Mouse (Mus musculus) heart, embryonic 10.5 days (tissue): ENCODE data around the gene Tekt3. TPM values are rescaled to one million over a fixed set of nuclear protein-coding genes. Genes with fewer than 3 reads are reported as not detected.

ENCODE experiments used
- DNase-seq: peaks from one replicate; pipeline ENCODE4 v3.0.0-alpha.2; 2017; ENCODE audit warnings: low spot score
- H3K27ac ChIP-seq: fragments of 300-500 bp; sonication (generic); 2 replicates; pipeline ENCODE4 v1.5.1; 2016; ENCODE audit warnings: mild to moderate bottlenecking
- H3K27me3 ChIP-seq: fragments of 300-500 bp; sonication (generic); 2 replicates; pipeline ENCODE4 v1.6.1; 2016; ENCODE audit warnings: mild to moderate bottlenecking; ENCODE audit not compliant: poor library complexity, insufficient read depth, severe bottlenecking
- H3K36me3 ChIP-seq: fragments of 300-500 bp; sonication (generic); 2 replicates; pipeline ENCODE4 v1.6.1; 2016; ENCODE audit warnings: mild to moderate bottlenecking, moderate library complexity
- H3K4me1 ChIP-seq: fragments of 300-500 bp; sonication (generic); 2 replicates; pipeline ENCODE4 v1.6.1; 2016; ENCODE audit warnings: mild to moderate bottlenecking
- H3K4me3 ChIP-seq: fragments of 300-500 bp; sonication (generic); 2 replicates; pipeline ENCODE4 v1.5.1; 2016; ENCODE audit warnings: mild to moderate bottlenecking, moderate library complexity
- H3K9me3 ChIP-seq: fragments of 300-500 bp; sonication (generic); 2 replicates; pipeline ENCODE4 v1.6.1; 2016; ENCODE audit warnings: mild to moderate bottlenecking, moderate library complexity
- WGBS: fragments of 180-500 bp; shearing (Covaris S2); methylation state at CpG from one replicate; pipeline ENCODE4 v1.1.7; 2016; 5-methylcytosine and 5-hydroxymethylcytosine counted together
- polyA plus RNA-seq: library from polyadenylated mRNA; unstranded; fragments of >200 nt; fragmentation: Nextera tagmentation; extraction: Ambion mirVana; gene quantifications from 2 replicates; pipeline ENCODE4 v1.2.1, GENCODE M21; 2016

The Tekt3 gene
- polyA plus RNA-seq, 1 experiment from 2014 or later, result not detected

- no peak for DNase-seq
- Histone ChIP-seq H3K36me3 (peaks cover 12% of the 10 kb centered on the region; the same call in 1 of the 2 replicates), H3K27ac (peak overlapping the region; percentile 94), H3K4me1 (peaks cover 68% of the 10 kb centered on the region), H3K27me3 (peaks cover 37% of the 10 kb centered on the region), H3K4me3 (peak overlapping the region; percentile 81), H3K9me3 (no peaks in the 10 kb centered on the region)
- 3% methylated on average over 33 of the region's 33 CpGs for WGBS
These were observed 69.7 kb downstream of the Tekt3 start for GRCm38 (mm10) chr11:63131001-63131692.

- no peaks in the 10 kb centered on the region for H3K9me3 ChIP-seq
- peaks cover 37% of the 10 kb centered on the region for H3K27me3 ChIP-seq
- H3K4me1 ChIP-seq, result peaks cover 70% of the 10 kb centered on the region
- no peak for DNase-seq
- H3K36me3 ChIP-seq, result peaks cover 12% of the 10 kb centered on the region; the same call in 1 of the 2 replicates
- under 1% methylated on average over 11 of the region's 11 CpGs for WGBS
- H3K4me3 ChIP-seq, result peak overlapping the region; percentile 81
- peak overlapping the region; percentile 94 for H3K27ac ChIP-seq
These were observed 70.2 kb downstream of the Tekt3 start for GRCm38 (mm10) chr11:63131693-63132040.

GRCm38 (mm10) chr11:63132151-63132500, 70.7 kb downstream of the Tekt3 start:
- Histone ChIP-seq H3K4me3 (peak overlapping the region; percentile 81), H3K27ac (peak overlapping the region; percentile 94), H3K27me3 (peaks cover 37% of the 10 kb centered on the region), H3K36me3 (peaks cover 15% of the 10 kb centered on the region), H3K9me3 (no peaks in the 10 kb centered on the region), H3K4me1 (peaks cover 75% of the 10 kb centered on the region)
- under 1% methylated on average over 11 of the region's 11 CpGs for WGBS
- no peak for DNase-seq

GRCm38 (mm10) chr11:63132501-63133435, 71.3 kb downstream of the Tekt3 start:
- H3K27me3 ChIP-seq, result peaks cover 37% of the 10 kb centered on the region
- peaks cover 75% of the 10 kb centered on the region for H3K4me1 ChIP-seq
- peaks cover 18% of the 10 kb centered on the region for H3K36me3 ChIP-seq
- DNase-seq, result peak; percentile 88
- 1% methylated on average over 66 of the region's 66 CpGs for WGBS
- no peaks in the 10 kb centered on the region for H3K9me3 ChIP-seq
- H3K27ac ChIP-seq, result peak overlapping the region; percentile 94
- H3K4me3 ChIP-seq, result peak overlapping the region; percentile 81

- H3K36me3 ChIP-seq, result peaks cover 25% of the 10 kb centered on the region
- no peak for DNase-seq
- H3K9me3 ChIP-seq, result no peaks in the 10 kb centered on the region
- H3K4me1 ChIP-seq, result peaks cover 78% of the 10 kb centered on the region
- no peak overlapping the region for H3K27ac ChIP-seq
- 72% methylated on average over 5 of the region's 5 CpGs for WGBS
- H3K4me3 ChIP-seq, result 0 out of 2 replicates have a peak overlapping the region, but pooled peaks have one; percentile 9
- H3K27me3 ChIP-seq, result peaks cover 36% of the 10 kb centered on the region; the same call in 1 of the 2 replicates
These were observed 72.6 kb downstream of the Tekt3 start for GRCm38 (mm10) chr11:63134021-63134420.

- Histone ChIP-seq H3K36me3 (peaks cover 28% of the 10 kb centered on the region), H3K4me1 (peaks cover 70% of the 10 kb centered on the region), H3K4me3 (no peak overlapping the region), H3K27me3 (peaks cover 32% of the 10 kb centered on the region; the same call in 1 of the 2 replicates), H3K27ac (0 out of 2 replicates have a peak overlapping the region, but pooled peaks have one; percentile 23), H3K9me3 (no peaks in the 10 kb centered on the region)
- WGBS, result 65% methylated on average over 15 of the region's 15 CpGs
- no peak for DNase-seq
These were observed 73.5 kb downstream of the Tekt3 start for GRCm38 (mm10) chr11:63134742-63135482.

- 0 out of 2 replicates have a peak overlapping the region, but pooled peaks have one; percentile 52 for H3K27ac ChIP-seq
These were observed 74.2 kb downstream of the Tekt3 start for GRCm38 (mm10) chr11:63135622-63136021.

GRCm38 (mm10) chr11:63136205-63136604, 74.8 kb downstream of the Tekt3 start:
- H3K4me3 ChIP-seq, result no peak overlapping the region
- 50% methylated on average over 6 of the region's 6 CpGs for WGBS
- peaks cover 57% of the 10 kb centered on the region for H3K4me1 ChIP-seq
- H3K27me3 ChIP-seq, result peaks cover 23% of the 10 kb centered on the region; the same call in 1 of the 2 replicates
- no peak overlapping the region for H3K27ac ChIP-seq
- no peaks in the 10 kb centered on the region for H3K9me3 ChIP-seq
- peaks cover 39% of the 10 kb centered on the region for H3K36me3 ChIP-seq
- DNase-seq, result no peak

More at GRCm38 (mm10) chr11:63135622-63136021, 74.2 kb downstream of the Tekt3 start:
- 5% methylated on average over 8 of the region's 8 CpGs for WGBS
- Histone ChIP-seq H3K4me3 (no peak overlapping the region), H3K27me3 (peaks cover 27% of the 10 kb centered on the region; the same call in 1 of the 2 replicates), H3K9me3 (no peaks in the 10 kb centered on the region), H3K36me3 (peaks cover 33% of the 10 kb centered on the region), H3K4me1 (peaks cover 63% of the 10 kb centered on the region)
- peak; percentile 90 for DNase-seq

- H3K4me3 ChIP-seq, result no peak overlapping the region
- H3K4me1 ChIP-seq, result peaks cover 50% of the 10 kb centered on the region
- WGBS, result 72% methylated on average over 4 of the region's 4 CpGs
- H3K27me3 ChIP-seq, result peaks cover 15% of the 10 kb centered on the region; the same call in 1 of the 2 replicates
- DNase-seq, result no peak
- H3K36me3 ChIP-seq, result peaks cover 44% of the 10 kb centered on the region
- H3K9me3 ChIP-seq, result no peaks in the 10 kb centered on the region
- H3K27ac ChIP-seq, result no peak overlapping the region
These were observed 75.5 kb downstream of the Tekt3 start for GRCm38 (mm10) chr11:63136836-63137416.

- peaks cover 47% of the 10 kb centered on the region for H3K36me3 ChIP-seq
- no peak overlapping the region for H3K27ac ChIP-seq
- H3K9me3 ChIP-seq, result no peaks in the 10 kb centered on the region
- no peak for DNase-seq
- H3K27me3 ChIP-seq, result peaks cover 10% of the 10 kb centered on the region; the same call in 1 of the 2 replicates
- H3K4me1 ChIP-seq, result peaks cover 46% of the 10 kb centered on the region
- 37% methylated on average over 3 of the region's 3 CpGs for WGBS
- H3K4me3 ChIP-seq, result no peak overlapping the region
These were observed 77.3 kb downstream of the Tekt3 start for GRCm38 (mm10) chr11:63138739-63139138.

- 83% methylated on average over 5 of the region's 5 CpGs for WGBS
- H3K36me3 ChIP-seq, result peaks cover 46% of the 10 kb centered on the region
- DNase-seq, result no peak
- no peaks in the 10 kb centered on the region for H3K27me3 ChIP-seq
- H3K4me3 ChIP-seq, result no peak overlapping the region
- no peak overlapping the region for H3K27ac ChIP-seq
- H3K9me3 ChIP-seq, result no peaks in the 10 kb centered on the region
- H3K4me1 ChIP-seq, result peaks cover 30% of the 10 kb centered on the region
These were observed 80.9 kb downstream of the Tekt3 start for GRCm38 (mm10) chr11:63142311-63142710.

- Histone ChIP-seq H3K27me3 (no peaks in the 10 kb centered on the region), H3K4me3 (no peak overlapping the region), H3K27ac (no peak overlapping the region), H3K9me3 (no peaks in the 10 kb centered on the region), H3K36me3 (peaks cover 43% of the 10 kb centered on the region), H3K4me1 (peaks cover 30% of the 10 kb centered on the region)
- 83% methylated on average over 4 of the region's 4 CpGs for WGBS
- DNase-seq, result no peak
These were observed 81.4 kb downstream of the Tekt3 start for GRCm38 (mm10) chr11:63142816-63143215.
